Mouse (Mus musculus) E14TG2a.4 (cell line): ENCODE results near the gene Scd4.
"Not testable (repeated sequence)": the region's sequence is repeated elsewhere in the genome, so short reads cannot be mapped to it uniquely, and the experiment has no call there.

Experiments
- H3K27me3 ChIP-seq: 2 replicates; pipeline ENCODE4 v1.6.1; 2014; ENCODE audit warnings: low read length, control low read depth; ENCODE audit not compliant: insufficient read depth
- H3K36me3 ChIP-seq: 2 replicates; pipeline ENCODE4 v1.6.1; 2014; ENCODE audit warnings: low read length, control low read depth; ENCODE audit not compliant: insufficient read depth
- H3K4me1 ChIP-seq: replicated peaks from 2 replicates; pipeline ENCODE4 v1.6.1; 2014; ENCODE audit warnings: low read depth, low read length, control low read depth
- H3K4me3 ChIP-seq: replicated peaks from 2 replicates; pipeline ENCODE4 v1.5.1; 2014; ENCODE audit warnings: mild to moderate bottlenecking, low read length
- H3K9me3 ChIP-seq: 2 replicates; pipeline ENCODE4 v1.6.1; 2014; ENCODE audit warnings: low read length, control low read depth
- CTCF ChIP-seq: conservative IDR thresholded peaks from 2 replicates; pipeline ENCODE4 v1.5.1; 2014; ENCODE audit warnings: low read length
- NANOG ChIP-seq: IDR thresholded peaks from 2 replicates; pipeline ENCODE4 v1.6.1; 2014; ENCODE audit warnings: borderline replicate concordance, low read length, mixed read lengths
- POU5F1 ChIP-seq: IDR thresholded peaks from 2 replicates; pipeline ENCODE4 v1.6.1; 2014; ENCODE audit warnings: low read length, borderline replicate concordance

Scd4 gene

DNA sequence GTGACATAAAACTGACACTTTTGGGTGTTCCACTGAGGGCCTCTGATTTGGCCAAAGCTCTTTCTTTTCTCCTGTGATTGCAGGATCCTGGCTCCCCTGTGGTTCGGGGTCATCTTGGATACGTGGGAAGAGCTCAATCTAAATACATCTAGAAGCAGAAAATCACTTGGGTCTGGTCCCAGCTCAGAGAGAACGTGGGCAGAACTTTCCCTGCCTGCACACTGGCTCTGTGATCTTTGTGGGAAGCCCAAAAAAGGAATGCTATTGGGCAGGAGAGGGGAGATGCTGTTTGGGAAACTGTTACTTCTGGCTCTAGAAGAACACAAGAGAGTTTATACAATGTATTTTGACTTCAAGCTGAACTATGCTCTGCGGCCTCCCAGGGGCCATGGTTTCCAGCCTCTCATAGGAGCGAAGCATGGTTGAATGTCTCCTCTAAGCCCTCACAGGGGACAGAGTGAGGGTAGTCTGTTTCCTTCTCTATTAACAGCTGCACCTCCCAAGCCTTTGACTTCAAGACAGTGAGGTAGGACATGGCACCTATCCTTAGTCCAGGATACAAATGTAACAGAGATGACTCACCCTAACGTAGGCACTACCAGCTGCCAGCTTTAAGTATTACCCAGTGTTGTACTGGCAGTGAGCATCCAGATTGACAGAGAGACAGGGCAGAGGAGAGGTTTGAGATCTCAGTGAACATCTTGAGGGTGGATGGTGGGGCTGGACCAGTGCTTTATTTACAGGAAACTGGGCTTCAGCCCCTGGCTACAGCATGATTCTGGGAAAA lies 3.2 kb downstream of the Scd4 start:
- Histone ChIP-seq H3K27me3 (peaks cover 41% of the 10 kb centered on the region), H3K9me3 (no peaks in the 10 kb centered on the region), H3K36me3 (no peaks in the 10 kb centered on the region), H3K4me3 (no peak overlapping the region), H3K4me1 (peaks cover 7% of the 10 kb centered on the region; the same call in 1 of the 2 replicates)
- TF ChIP-seq CTCF (no peak), POU5F1 (no peak), NANOG (no peak)

DNA sequence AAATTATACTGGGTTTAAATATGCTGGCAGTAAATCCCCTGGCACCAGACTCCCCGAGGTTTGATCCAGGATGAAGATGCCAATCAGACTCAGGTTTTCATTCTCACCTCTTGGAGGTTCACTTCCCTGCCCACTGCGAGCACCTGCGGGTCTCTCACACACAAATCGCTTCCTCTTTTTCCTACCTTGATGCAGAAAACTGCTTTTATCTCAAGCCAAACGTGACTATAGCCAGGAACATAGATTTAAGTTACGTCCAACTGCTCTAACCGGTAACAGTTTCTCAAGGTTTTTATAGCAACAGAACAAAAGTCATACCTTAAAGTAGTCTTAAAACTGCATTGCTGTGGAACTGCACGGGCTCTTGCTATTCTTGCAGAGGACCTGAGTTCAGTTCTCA lies 16.8 kb downstream of the Scd4 start:
- no peak overlapping the region for H3K4me3 ChIP-seq
- H3K27me3 ChIP-seq: no peaks in the 10 kb centered on the region
- peaks cover 18% of the 10 kb centered on the region for H3K9me3 ChIP-seq
- H3K36me3 ChIP-seq: no peaks in the 10 kb centered on the region
- TF ChIP-seq CTCF (no peak), NANOG (no peak), POU5F1 (no peak)
- H3K4me1 ChIP-seq: no peaks in the 10 kb centered on the region

DNA sequence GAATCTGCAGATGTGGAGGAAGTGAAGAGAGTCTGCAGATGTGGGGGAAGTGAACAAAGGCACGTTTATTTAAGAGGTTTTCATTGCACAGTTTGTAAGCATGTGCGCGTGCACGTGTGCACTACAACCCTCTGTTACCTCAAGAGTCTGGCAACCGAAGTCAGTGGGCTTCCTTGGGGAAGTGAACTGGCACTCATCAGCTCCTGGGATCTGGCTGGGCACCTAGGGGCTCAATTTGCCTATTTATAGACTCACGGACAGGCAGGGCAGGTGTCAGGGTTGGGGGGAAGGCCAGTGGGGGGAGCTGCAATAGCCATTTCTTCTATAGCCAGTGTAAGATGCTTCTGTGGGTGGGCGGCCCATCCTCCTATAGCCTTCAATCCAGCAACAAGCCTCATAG lies 18.9 kb downstream of the Scd4 start:
- peaks cover 5% of the 10 kb centered on the region for H3K9me3 ChIP-seq
- no peaks in the 10 kb centered on the region for H3K27me3 ChIP-seq
- TF ChIP-seq POU5F1 (no peak), CTCF (no peak), NANOG (no peak)
- H3K36me3 ChIP-seq: no peaks in the 10 kb centered on the region
- H3K4me3 ChIP-seq: no peak overlapping the region
- no peaks in the 10 kb centered on the region for H3K4me1 ChIP-seq

DNA sequence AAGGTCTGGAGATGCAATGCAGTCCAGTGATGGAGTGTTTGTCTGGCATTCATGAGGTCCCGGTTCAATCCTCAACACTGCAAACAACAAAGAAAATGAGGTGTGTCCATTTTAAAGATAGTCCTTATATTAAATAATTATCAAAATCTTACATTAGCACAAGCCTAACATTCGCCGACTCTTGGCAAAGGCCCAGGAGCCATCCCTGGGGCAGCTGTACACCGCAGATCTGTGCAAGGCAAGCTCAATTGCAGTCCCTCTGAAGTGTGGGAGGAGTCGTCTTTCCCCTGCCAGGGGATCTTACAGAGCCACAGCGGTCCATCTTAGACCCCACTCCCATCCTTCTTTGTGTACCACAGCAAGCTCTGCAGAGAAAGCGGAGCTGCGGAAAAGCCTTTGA lies 25.8 kb downstream of the Scd4 start:
- Histone ChIP-seq H3K4me1 (peaks cover 5% of the 10 kb centered on the region), H3K27me3 (no peaks in the 10 kb centered on the region; the same call in 1 of the 2 replicates), H3K36me3 (no peaks in the 10 kb centered on the region), H3K9me3 (peaks cover 27% of the 10 kb centered on the region), H3K4me3 (no peak overlapping the region)
- TF ChIP-seq NANOG: no peak
- TF ChIP-seq CTCF: no peak
- TF ChIP-seq POU5F1: no peak

DNA sequence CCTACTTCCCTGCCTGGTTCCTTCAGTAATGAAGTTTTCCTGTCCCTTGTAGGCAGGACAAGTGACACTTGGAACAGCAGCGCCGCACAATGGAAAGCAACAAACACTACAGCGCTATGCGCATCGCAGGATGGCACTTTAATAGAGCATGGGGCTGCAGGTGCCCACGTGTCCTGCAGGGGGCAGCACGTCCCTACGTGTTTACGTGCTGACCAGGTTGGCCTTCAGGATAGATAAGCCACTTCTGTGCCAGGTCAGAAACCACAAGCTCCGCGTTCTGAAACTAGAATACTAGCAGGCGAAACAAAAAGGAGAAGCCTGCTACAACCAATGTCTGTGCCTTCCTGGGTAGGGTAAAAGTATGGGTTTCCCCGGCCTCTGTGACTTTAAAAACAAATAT lies 30.6 kb downstream of the Scd4 start:
- H3K4me3 ChIP-seq: 0 out of 2 replicates have a peak overlapping the region, but pooled peaks have one; percentile 37
- peaks cover 5% of the 10 kb centered on the region for H3K4me1 ChIP-seq
- no peaks in the 10 kb centered on the region; the same call in 1 of the 2 replicates for H3K27me3 ChIP-seq
- H3K9me3 ChIP-seq: peaks cover 27% of the 10 kb centered on the region
- peak; percentile 100 for TF ChIP-seq CTCF
- TF ChIP-seq POU5F1: no peak
- no peak for TF ChIP-seq NANOG
- H3K36me3 ChIP-seq: no peaks in the 10 kb centered on the region

DNA sequence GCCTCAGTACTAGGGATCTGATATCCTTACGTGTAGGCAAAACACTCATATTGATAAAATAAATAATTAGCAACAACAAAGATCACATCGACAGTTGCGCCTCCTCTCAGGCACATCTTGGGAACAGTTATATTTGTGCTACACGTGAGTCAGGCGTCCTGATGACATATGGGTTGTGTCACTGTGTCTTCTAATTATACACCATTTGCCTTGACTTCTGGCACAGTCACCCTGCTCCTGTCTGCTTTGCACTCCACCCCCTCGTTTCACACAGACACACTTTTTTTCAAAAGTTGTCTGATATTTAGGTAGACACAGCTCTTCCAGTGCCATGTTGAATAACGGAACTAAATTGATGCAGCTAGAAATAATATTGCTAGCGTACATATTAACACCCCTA lies 31.1 kb downstream of the Scd4 start:
- Histone ChIP-seq H3K9me3 (peaks cover 24% of the 10 kb centered on the region), H3K36me3 (no peaks in the 10 kb centered on the region), H3K27me3 (no peaks in the 10 kb centered on the region; the same call in 1 of the 2 replicates), H3K4me1 (peaks cover 5% of the 10 kb centered on the region), H3K4me3 (no peak overlapping the region)
- no peak for TF ChIP-seq POU5F1
- no peak for TF ChIP-seq CTCF
- TF ChIP-seq NANOG: no peak

DNA sequence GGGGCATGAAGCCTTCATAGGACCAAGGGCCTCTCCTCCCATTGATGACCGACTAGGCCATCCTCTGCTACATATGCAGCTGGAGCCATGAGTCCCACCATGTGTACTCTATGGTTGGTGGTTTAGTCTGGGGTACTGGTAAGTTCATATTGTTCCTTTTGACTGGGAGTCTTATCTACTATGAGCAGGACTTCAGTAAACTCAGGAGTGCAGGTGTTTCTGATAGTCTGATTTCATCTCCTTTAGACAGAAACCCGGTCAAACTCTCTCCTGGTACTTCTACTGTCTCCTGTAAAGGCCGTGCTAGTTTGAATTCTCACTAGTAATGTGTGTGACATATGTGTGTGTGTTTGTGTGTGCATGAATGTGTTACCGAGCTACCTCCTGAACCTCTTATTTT lies 32.8 kb downstream of the Scd4 start:
- Histone ChIP-seq H3K4me3 (no peak overlapping the region), H3K36me3 (no peaks in the 10 kb centered on the region), H3K9me3 (peaks cover 7% of the 10 kb centered on the region), H3K27me3 (peaks cover 7% of the 10 kb centered on the region), H3K4me1 (peaks cover 5% of the 10 kb centered on the region)
- TF ChIP-seq CTCF: no peak
- no peak for TF ChIP-seq NANOG
- no peak for TF ChIP-seq POU5F1

DNA sequence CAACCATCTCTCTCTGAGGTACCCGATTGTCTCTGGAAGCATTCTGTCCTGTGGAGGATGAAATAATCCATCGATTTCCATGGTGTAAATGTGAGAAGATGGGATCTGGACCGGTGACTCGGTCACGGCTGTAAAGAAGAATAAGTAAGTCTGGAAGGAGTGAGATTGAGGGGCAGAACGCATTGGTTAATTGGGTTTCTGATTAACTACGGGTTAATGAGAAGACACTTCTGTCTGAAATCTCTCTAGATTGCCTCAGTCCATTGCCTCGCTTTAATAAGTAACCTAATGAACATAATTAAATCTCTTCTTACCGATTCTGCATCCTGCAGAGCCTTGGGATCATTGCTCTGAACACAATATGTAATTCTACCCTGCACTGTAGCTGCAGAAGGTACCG lies 34.2 kb downstream of the Scd4 start:
- not testable (repeated sequence) for H3K4me1 ChIP-seq, H3K36me3 ChIP-seq, H3K9me3 ChIP-seq, H3K4me3 ChIP-seq
- peaks cover 13% of the 10 kb centered on the region for H3K27me3 ChIP-seq

DNA sequence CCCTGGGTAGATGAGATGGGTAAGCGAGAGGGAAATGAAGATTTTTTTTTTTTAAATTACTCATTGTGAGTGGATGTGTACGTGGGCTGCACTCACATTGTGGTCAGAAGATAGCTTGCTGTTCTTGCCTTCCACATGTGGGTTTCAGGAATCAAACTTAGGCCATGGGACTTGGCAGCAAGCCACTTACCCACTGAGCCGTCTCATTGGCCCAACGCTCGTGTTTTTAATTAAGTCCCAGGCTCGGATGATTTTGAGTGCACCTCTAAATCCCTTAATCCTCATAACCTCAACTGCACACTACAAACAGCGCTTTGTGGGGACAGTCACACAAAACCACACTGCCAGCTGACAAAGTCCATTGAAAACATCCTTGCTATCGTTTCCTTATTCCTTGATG lies 36.5 kb downstream of the Scd4 start:
- no peak overlapping the region for H3K4me3 ChIP-seq
- peaks cover 15% of the 10 kb centered on the region; the same call in 1 of the 2 replicates for H3K27me3 ChIP-seq
- H3K9me3 ChIP-seq: no peaks in the 10 kb centered on the region
- no peaks in the 10 kb centered on the region for H3K4me1 ChIP-seq
- TF ChIP-seq CTCF (no peak), NANOG (no peak)
- H3K36me3 ChIP-seq: no peaks in the 10 kb centered on the region
